Mouse (Mus musculus): ENCODE data around the gene Olfr1196.
"Not testable (repeated sequence)": the region's sequence is repeated elsewhere in the genome, so short reads cannot be mapped to it uniquely, and the experiment has no call there.

Gene Olfr1196

DNA sequence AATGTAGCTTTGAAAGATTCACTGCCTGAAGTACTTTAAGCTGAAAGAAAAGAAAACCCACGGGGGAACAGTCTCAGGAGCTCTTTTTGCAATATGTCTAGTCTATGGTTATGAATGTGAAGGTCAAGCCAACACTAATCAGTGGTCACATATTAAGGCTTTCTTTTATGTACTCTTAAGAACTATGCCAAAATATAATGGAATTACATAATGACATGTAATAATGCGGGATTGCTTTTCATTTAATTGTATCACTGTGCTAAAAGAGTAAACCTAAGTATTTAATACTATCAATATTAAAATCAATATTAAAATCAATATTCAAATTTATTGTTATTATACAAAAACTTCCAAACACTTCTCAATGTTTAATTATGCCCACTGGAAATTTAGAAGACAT lies at the start of gene Olfr1196:
Gene Olfr1196 (minus strand): TSS at position 101 of the 400 bp plus-strand sequence.
- DNase-seq (ENCODE audit: low spot score): no peak

DNA sequence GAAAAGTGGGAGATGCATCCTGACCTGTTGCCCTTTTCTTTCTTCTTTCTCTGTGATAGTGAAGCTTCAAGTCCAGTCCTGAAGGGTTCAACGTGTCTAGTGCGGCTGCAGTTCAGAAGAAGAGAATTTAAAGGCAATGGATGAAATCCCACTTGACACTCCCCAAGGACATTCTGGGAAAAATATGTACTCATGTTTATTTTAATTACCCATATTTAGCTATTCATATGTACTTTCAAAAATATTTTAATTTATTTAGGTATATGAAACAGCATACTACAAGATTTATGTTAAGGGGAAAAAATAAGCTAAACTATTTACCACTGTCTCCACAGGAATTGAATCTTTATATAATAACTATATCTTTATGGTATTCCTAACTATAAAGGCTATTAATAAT lies 46.9 kb upstream of the Olfr1196 start, which contains the start of gene Olfr1198:
Gene Olfr1198 (minus strand): TSS at position 101 of the 400 bp plus-strand sequence.
- DNase-seq (ENCODE audit: low spot score): no peak

- DNase-seq (ENCODE audit: low spot score): no peak
Observed at GRCm38 (mm10) chr2:88743379-88743778, 39.0 kb upstream of the Olfr1196 start.

DNA sequence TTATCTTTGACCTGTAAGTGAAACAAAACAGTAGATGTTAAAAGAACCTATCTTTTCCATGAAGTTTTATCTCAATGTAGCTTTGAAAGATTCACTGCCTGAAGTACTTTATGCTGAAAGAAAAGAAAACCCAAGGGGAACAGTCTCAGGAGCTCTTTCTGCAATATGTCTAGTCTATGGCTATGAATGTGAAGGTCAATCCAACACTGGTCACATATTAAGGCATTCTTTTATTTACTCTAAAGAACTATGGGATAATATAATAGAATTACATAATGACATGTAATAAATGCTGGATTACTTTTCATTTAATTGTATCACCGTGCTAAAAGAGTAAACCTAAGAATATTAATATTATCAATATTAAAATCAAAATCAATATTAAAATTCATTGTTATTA lies 27.9 kb upstream of the Olfr1196 start, which contains the start of gene Olfr1197:
Gene Olfr1197 (minus strand): TSS at position 101 of the 400 bp plus-strand sequence.
- no peak for DNase-seq (ENCODE audit: low spot score)

- DNase-seq (ENCODE audit: low spot score): no peak
Observed at GRCm38 (mm10) chr2:88689087-88689486, 15.3 kb downstream of the Olfr1196 start, which contains the start of gene Olfr1195. Olfr1195 (minus strand) TSS chr2:88689187.

DNA sequence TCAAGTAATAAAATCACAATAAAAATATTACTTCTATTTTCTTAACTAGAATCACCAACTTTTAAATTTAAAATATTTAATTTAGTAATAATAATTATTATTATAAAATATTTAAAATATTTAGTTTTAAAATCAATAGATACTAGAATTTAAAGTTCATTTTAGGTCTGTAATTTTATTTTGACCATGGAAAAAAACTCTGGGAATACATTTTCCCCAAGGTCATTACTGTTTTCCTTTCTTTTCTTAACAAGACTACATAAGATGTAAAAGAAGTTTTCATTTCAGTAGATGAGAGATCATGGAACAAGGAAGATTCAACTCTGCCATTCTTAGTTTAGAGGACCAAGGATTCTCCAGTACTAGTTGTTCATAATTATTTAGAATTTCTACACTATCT lies 29.1 kb downstream of the Olfr1196 start, which contains the start of gene Olfr1193:
Gene Olfr1193 (plus strand): TSS at position 301 of the 400 bp plus-strand sequence.
- not testable (repeated sequence) for DNase-seq (ENCODE audit: low spot score)

DNA sequence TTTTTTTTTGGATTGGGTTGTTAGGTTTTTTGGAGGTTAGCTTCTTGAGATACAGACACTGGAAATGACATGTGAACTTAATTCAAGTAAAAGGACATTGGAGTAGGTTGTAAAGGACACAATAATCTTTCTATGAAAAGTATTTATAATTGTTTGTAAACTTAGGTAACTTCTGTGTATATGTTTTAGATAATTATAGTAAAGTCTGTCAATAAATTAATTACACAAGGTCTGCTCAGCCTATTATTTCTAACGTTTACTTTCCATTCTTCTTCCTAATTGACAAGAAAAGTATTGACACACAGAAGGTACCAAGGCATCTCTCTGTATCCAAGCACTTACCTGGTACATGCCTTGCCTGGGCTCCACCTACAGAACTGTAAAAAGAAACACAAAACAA lies 56.2 kb downstream of the Olfr1196 start, which contains the start of gene Olfr1192-ps1:
Gene Olfr1192-ps1 (plus strand): TSS at position 301 of the 400 bp plus-strand sequence.
- DNase-seq (ENCODE audit: low spot score): no peak
